Mouse (Mus musculus): Measurements from ENCODE around the gene Trir. TPM values are rescaled to one million over a fixed set of nuclear protein-coding genes. Genes with fewer than 3 reads are reported as not detected.
A peak's percentile ranks its signal among the peaks of the same experiment; 100 is the strongest.

The Trir gene
- polyA plus RNA-seq, 1 experiment = 111 TPM

- Histone ChIP-seq H3K36me3 (ENCODE audit: control insufficient read depth, insufficient read depth, low read length) (no peaks in the 10 kb centered on the region), H3K4me3 (ENCODE audit: insufficient read depth, low read depth, low read length) (no peak overlapping the region), H3K27ac (ENCODE audit: insufficient read depth, low read depth, low read length) (no peak overlapping the region), H3K27me3 (replicated peaks; ENCODE audit: control insufficient read depth, insufficient read depth, low read length) (no peaks in the 10 kb centered on the region), H3K4me1 (ENCODE audit: control insufficient read depth, insufficient read depth, low read length) (peaks cover 5% of the 10 kb centered on the region; the same call in 1 of the 2 replicates)
- 92% methylated on average over 4 of the region's 4 CpGs for WGBS
- DNase-seq = no peak
- TF ChIP-seq CTCF (conservative IDR thresholded peaks at IDR 0.05; ENCODE audit: insufficient read depth, insufficient read length, low read depth, low read length) = no peak
- TF ChIP-seq POLR2A (IDR thresholded peaks at IDR 0.05; ENCODE audit: low read depth, low read length) = no peak
These were observed 36.0 kb downstream of the Trir start for GRCm38 (mm10) chr8:85062603-85063002.

- H3K27ac ChIP-seq (ENCODE audit: insufficient read depth, low read depth, low read length) = no peak overlapping the region
- no peaks in the 10 kb centered on the region for H3K27me3 ChIP-seq (replicated peaks; ENCODE audit: control insufficient read depth, insufficient read depth, low read length)
- 20% methylated on average over 2 of the region's 2 CpGs for WGBS
These were observed 38.6 kb downstream of the Trir start for GRCm38 (mm10) chr8:85065213-85065612.

GRCm38 (mm10) chr8:85067155-85067554, 40.5 kb downstream of the Trir start:
- TF ChIP-seq POLR2A (IDR thresholded peaks at IDR 0.05; ENCODE audit: low read depth, low read length) = no peak
- no peak for TF ChIP-seq CTCF (conservative IDR thresholded peaks at IDR 0.05; ENCODE audit: insufficient read depth, insufficient read length, low read depth, low read length)
- no peak for DNase-seq
- H3K4me1 ChIP-seq (ENCODE audit: control insufficient read depth, insufficient read depth, low read length) = peaks cover 6% of the 10 kb centered on the region; the same call in 1 of the 2 replicates
- WGBS = 93% methylated on average over 2 of the region's 2 CpGs
- H3K4me3 ChIP-seq (ENCODE audit: insufficient read depth, low read depth, low read length) = no peak overlapping the region
- H3K27ac ChIP-seq (ENCODE audit: insufficient read depth, low read depth, low read length) = no peak overlapping the region
- H3K27me3 ChIP-seq (replicated peaks; ENCODE audit: control insufficient read depth, insufficient read depth, low read length) = no peaks in the 10 kb centered on the region
- H3K36me3 ChIP-seq (ENCODE audit: control insufficient read depth, insufficient read depth, low read length) = no peaks in the 10 kb centered on the region

More at GRCm38 (mm10) chr8:85065213-85065612, 38.6 kb downstream of the Trir start:
- peak; percentile 95 for DNase-seq
- TF ChIP-seq CTCF (conservative IDR thresholded peaks at IDR 0.05; ENCODE audit: insufficient read depth, insufficient read length, low read depth, low read length) = no peak
- no peak for TF ChIP-seq POLR2A (IDR thresholded peaks at IDR 0.05; ENCODE audit: low read depth, low read length)
- no peaks in the 10 kb centered on the region for H3K36me3 ChIP-seq (ENCODE audit: control insufficient read depth, insufficient read depth, low read length)
- no peak overlapping the region for H3K4me3 ChIP-seq (ENCODE audit: insufficient read depth, low read depth, low read length)
- peaks cover 5% of the 10 kb centered on the region; the same call in 1 of the 2 replicates for H3K4me1 ChIP-seq (ENCODE audit: control insufficient read depth, insufficient read depth, low read length)

- H3K36me3 ChIP-seq (ENCODE audit: control insufficient read depth, insufficient read depth, low read length) = no peaks in the 10 kb centered on the region
- no peak for DNase-seq
- H3K4me1 ChIP-seq (ENCODE audit: control insufficient read depth, insufficient read depth, low read length) = peaks cover 10% of the 10 kb centered on the region; the same call in 1 of the 2 replicates
- H3K27me3 ChIP-seq (replicated peaks; ENCODE audit: control insufficient read depth, insufficient read depth, low read length) = no peaks in the 10 kb centered on the region
- no peak within 1 kb of the TSS for H3K4me3 ChIP-seq (ENCODE audit: insufficient read depth, low read depth, low read length)
- H3K27ac ChIP-seq (ENCODE audit: insufficient read depth, low read depth, low read length) = no peak within 1 kb of the TSS
- TF ChIP-seq CTCF (conservative IDR thresholded peaks at IDR 0.05; ENCODE audit: insufficient read depth, insufficient read length, low read depth, low read length) = no peak
- TF ChIP-seq POLR2A (IDR thresholded peaks at IDR 0.05; ENCODE audit: low read depth, low read length) = no peak
These were observed 41.4 kb downstream of the Trir start, which contains the start of gene Gm5741 for GRCm38 (mm10) chr8:85067982-85068381. Gm5741 (minus strand) TSS chr8:85067982.

- peaks cover 10% of the 10 kb centered on the region; the same call in 1 of the 2 replicates for H3K4me1 ChIP-seq (ENCODE audit: control insufficient read depth, insufficient read depth, low read length)
- peak; percentile 79 for DNase-seq
- H3K4me3 ChIP-seq (ENCODE audit: insufficient read depth, low read depth, low read length) = peak overlapping the region; percentile 76
- no peak for TF ChIP-seq POLR2A (IDR thresholded peaks at IDR 0.05; ENCODE audit: low read depth, low read length)
- 47% methylated on average over 5 of the region's 5 CpGs for WGBS
- peak overlapping the region; percentile 90 for H3K27ac ChIP-seq (ENCODE audit: insufficient read depth, low read depth, low read length)
- no peaks in the 10 kb centered on the region for H3K36me3 ChIP-seq (ENCODE audit: control insufficient read depth, insufficient read depth, low read length)
- H3K27me3 ChIP-seq (replicated peaks; ENCODE audit: control insufficient read depth, insufficient read depth, low read length) = no peaks in the 10 kb centered on the region
These were observed 44.4 kb downstream of the Trir start for GRCm38 (mm10) chr8:85071041-85071440.

GRCm38 (mm10) chr8:85071514-85072281, 45.1 kb downstream of the Trir start, which contains the start of gene Dhps:
Dhps (plus strand) TSS chr8:85071757.
- H3K27me3 ChIP-seq (replicated peaks; ENCODE audit: control insufficient read depth, insufficient read depth, low read length) = no peaks in the 10 kb centered on the region
- under 1% methylated on average over 68 of the region's 68 CpGs for WGBS
- peak within 1 kb of the TSS; percentile 76 for H3K4me3 ChIP-seq (ENCODE audit: insufficient read depth, low read depth, low read length)
- DNase-seq = peak; percentile 95
- TF ChIP-seq CTCF (conservative IDR thresholded peaks at IDR 0.05; ENCODE audit: insufficient read depth, insufficient read length, low read depth, low read length) (no peak), POLR2A (IDR thresholded peaks at IDR 0.05; ENCODE audit: low read depth, low read length) (peak; percentile 38)
- H3K36me3 ChIP-seq (ENCODE audit: control insufficient read depth, insufficient read depth, low read length) = no peaks in the 10 kb centered on the region
- H3K27ac ChIP-seq (ENCODE audit: insufficient read depth, low read depth, low read length) = peak within 1 kb of the TSS; percentile 90
- H3K4me1 ChIP-seq (ENCODE audit: control insufficient read depth, insufficient read depth, low read length) = peaks cover 10% of the 10 kb centered on the region; the same call in 1 of the 2 replicates

GRCm38 (mm10) chr8:85072364-85072929, 45.8 kb downstream of the Trir start:
- no peaks in the 10 kb centered on the region for H3K27me3 ChIP-seq (replicated peaks; ENCODE audit: control insufficient read depth, insufficient read depth, low read length)

More at GRCm38 (mm10) chr8:85072364-85072929, 45.8 kb downstream of the Trir start:
- Histone ChIP-seq H3K27ac (ENCODE audit: insufficient read depth, low read depth, low read length) (peak overlapping the region; percentile 54), H3K4me1 (ENCODE audit: control insufficient read depth, insufficient read depth, low read length) (peaks cover 10% of the 10 kb centered on the region; the same call in 1 of the 2 replicates), H3K36me3 (ENCODE audit: control insufficient read depth, insufficient read depth, low read length) (no peaks in the 10 kb centered on the region), H3K4me3 (ENCODE audit: insufficient read depth, low read depth, low read length) (peak overlapping the region; percentile 76)
- WGBS = 22% methylated on average over 9 of the region's 9 CpGs
- TF ChIP-seq POLR2A (IDR thresholded peaks at IDR 0.05; ENCODE audit: low read depth, low read length) (no peak), CTCF (conservative IDR thresholded peaks at IDR 0.05; ENCODE audit: insufficient read depth, insufficient read length, low read depth, low read length) (no peak)
- no peak for DNase-seq
